Comparison of ENCODE assay signal across 31 mouse cellular contexts in genomic region chr8:105961536-105961935, GRCm38 (mm10). TPM values are rescaled to one million over a fixed set of nuclear protein-coding genes. Genes with fewer than 3 reads are reported as not detected.
A peak's percentile ranks its signal among the peaks of the same experiment; 100 is the strongest.
DNase-seq lines count a peak whose midpoint lies in the region; ATAC-seq and TF ChIP-seq lines count a peak whose summit lies in the region.
"Had no signal": no experiment of that assay in that cellular context is flagged by ENCODE, and none has a peak within 500 bp of the region (broad histone marks: within the 10 kb centered on the region; RNA-seq: fewer than 3 reads in every experiment).

No protein-coding gene starts in this region.

- H3K4me2 ChIP-seq in liver, embryonic 11.5 days: peak overlapping the region; percentile 44
- H3K4me2 ChIP-seq in liver, postnatal 0 days (ENCODE audit: low read depth, low read length): peak overlapping the region; percentile 54
- H3K4me2 ChIP-seq: embryonic facial prominence, embryonic 15.5 days; hindbrain, embryonic 12.5 days; midbrain, embryonic 15.5 days; neural tube, embryonic 13.5 days; stomach, embryonic 15.5 days had no signal

- H3K4me3 ChIP-seq in ES-Bruce4 (ENCODE audit: low read depth, low read length) (peak overlapping the region; percentile 54), MEL (ENCODE audit: control insufficient read depth in 1 of 2, insufficient read depth in 1 of 2, low read depth in 2 of 2, low read length in 2 of 2) (no peak overlapping the region)
- no peak overlapping the region; the same call in 1 of the 2 replicates for H3K4me3 ChIP-seq in liver, embryonic 11.5 days (ENCODE audit: low read depth, low read length)
- H3K4me3 ChIP-seq in liver, postnatal 0 days (ENCODE audit: low read depth, low read length): no peak overlapping the region
- H3K4me3 ChIP-seq in thymus, adult 2 months (ENCODE audit: control insufficient read depth, insufficient read depth, low read length): no peak overlapping the region
- H3K4me3 ChIP-seq: embryonic facial prominence, embryonic 15.5 days; forebrain, embryonic 10.5 days; hindbrain, embryonic 12.5 days; midbrain, embryonic 15.5 days; myocyte; neural tube, embryonic 13.5 days; stomach, embryonic 15.5 days had no signal

- TF ChIP-seq POLR2A in ES-Bruce4 (IDR thresholded peaks at IDR 0.05; ENCODE audit: insufficient read depth, low read length): no peak
- no peak for TF ChIP-seq POLR2A in MEL (IDR thresholded peaks at IDR 0.05; ENCODE audit: control insufficient read depth in 1 of 2, insufficient read depth in 1 of 2, low read depth in 1 of 2, low read length in 2 of 2, poor library complexity in 1 of 2)
- no peak for TF ChIP-seq POLR2A in thymus, adult 2 months (IDR thresholded peaks at IDR 0.05; ENCODE audit: control insufficient read depth, extremely low read depth, insufficient read depth, low read length, poor library complexity)

- DNase-seq in MEL (ENCODE audit: low read depth, low spot score): no peak
- no peak for DNase-seq in liver, embryonic 11.5 days (ENCODE audit: low spot score)
- no peak for DNase-seq in liver, postnatal 0 days
- DNase-seq in thymus, adult 2 months: no peak
- no peak for DNase-seq in kidney, postnatal 14 days
- no peak for DNase-seq in frontal cortex, adult 2 months (ENCODE audit: extremely low spot score in 1 of 2, low spot score in 1 of 2)
- DNase-seq: adrenal gland, adult 8-10 months; cerebellum, adult 2 months; cerebellum, postnatal 25 days; gastrocnemius, postnatal 14 days; kidney, adult 2 months; lung, adult 18-20 months; lung, postnatal 10 days; right cerebral cortex, adult 18-20 months; thymus, postnatal 36 days had no signal

- H3K9me3 ChIP-seq in ES-Bruce4 (replicated peaks; ENCODE audit: control insufficient read depth, insufficient read depth, low read length, poor library complexity, severe bottlenecking): no peaks in the 10 kb centered on the region
- no peaks in the 10 kb centered on the region for H3K9me3 ChIP-seq in MEL (replicated peaks; ENCODE audit: insufficient read depth, low read length)
- no peaks in the 10 kb centered on the region for H3K9me3 ChIP-seq in liver, embryonic 11.5 days (ENCODE audit: control insufficient read depth, low read length)
- no peaks in the 10 kb centered on the region for H3K9me3 ChIP-seq in liver, postnatal 0 days (ENCODE audit: low read length)
- H3K9me3 ChIP-seq: embryonic facial prominence, embryonic 15.5 days; forebrain, embryonic 10.5 days; hindbrain, embryonic 12.5 days; midbrain, embryonic 15.5 days; neural tube, embryonic 13.5 days; stomach, embryonic 15.5 days had no signal

- H3K36me3 ChIP-seq in ES-Bruce4 (ENCODE audit: control insufficient read depth, insufficient read depth, low read length, poor library complexity, severe bottlenecking) (peaks cover 17% of the 10 kb centered on the region), MEL (ENCODE audit: control insufficient read depth in 1 of 2, insufficient read depth in 2 of 2, low read length in 2 of 2) (peaks cover 4% of the 10 kb centered on the region in 2 experiments)
- H3K36me3 ChIP-seq in liver, embryonic 11.5 days (ENCODE audit: control insufficient read depth, insufficient read depth, low read length): peaks cover 19% of the 10 kb centered on the region
- no peaks in the 10 kb centered on the region; the same call in 1 of the 2 replicates for H3K36me3 ChIP-seq in liver, postnatal 0 days (replicated peaks; ENCODE audit: insufficient read depth, low read length)
- H3K36me3 ChIP-seq in thymus, adult 2 months (ENCODE audit: control insufficient read depth, insufficient read depth, low read length): no peaks in the 10 kb centered on the region
- H3K36me3 ChIP-seq: hindbrain, embryonic 12.5 days; midbrain, embryonic 15.5 days; neural tube, embryonic 13.5 days had no signal

- TF ChIP-seq CTCF in ES-Bruce4 (IDR thresholded peaks at IDR 0.05; ENCODE audit: low read depth, low read length) (no peak), MEL (IDR thresholded peaks at IDR 0.05 in 2 of 3, conservative IDR thresholded peaks at IDR 0.05 in 1 of 3; ENCODE audit: control insufficient read depth in 1 of 3, insufficient read depth in 1 of 3, low read depth in 2 of 3, low read length in 3 of 3, poor library complexity in 1 of 3, severe bottlenecking in 1 of 3) (no peak)
- TF ChIP-seq CTCF in liver, postnatal 0 days (IDR thresholded peaks at IDR 0.05; ENCODE audit: low read depth): no peak
- TF ChIP-seq CTCF in thymus, adult 2 months (IDR thresholded peaks at IDR 0.05; ENCODE audit: borderline replicate concordance, control insufficient read depth, extremely low read depth, insufficient read depth, low read length, poor library complexity): no peak

- peaks cover 10% of the 10 kb centered on the region for H3K4me1 ChIP-seq in ES-Bruce4 (ENCODE audit: control insufficient read depth, insufficient read depth, low read length)
- peaks cover 3 to 23% of the 10 kb centered on the region in 2 experiments; a peak in 3 of 4 replicates for H3K4me1 ChIP-seq in MEL (ENCODE audit: control insufficient read depth in 1 of 2, insufficient read depth in 2 of 2, low read length in 2 of 2)
- peaks cover 30% of the 10 kb centered on the region for H3K4me1 ChIP-seq in liver, embryonic 11.5 days (replicated peaks; ENCODE audit: control insufficient read depth, insufficient read depth, low read length)
- peaks cover 27% of the 10 kb centered on the region for H3K4me1 ChIP-seq in liver, postnatal 0 days (ENCODE audit: insufficient read depth)
- peaks cover 13% of the 10 kb centered on the region for H3K4me1 ChIP-seq in thymus, adult 2 months (replicated peaks; ENCODE audit: control insufficient read depth, insufficient read depth, low read length)

- H3K27ac ChIP-seq in ES-Bruce4 (ENCODE audit: insufficient read depth, low read length) (0 out of 2 replicates have a peak overlapping the region, but pooled peaks have one; percentile 1), MEL (ENCODE audit: control insufficient read depth, low read depth, low read length) (no peak overlapping the region)
- no peak overlapping the region for H3K27ac ChIP-seq in liver, embryonic 11.5 days (ENCODE audit: low read depth, low read length)
- H3K27ac ChIP-seq in liver, postnatal 0 days (ENCODE audit: low read depth): no peak overlapping the region
- H3K27ac ChIP-seq in thymus, adult 2 months (ENCODE audit: control insufficient read depth, insufficient read depth, low read length): no peak overlapping the region
- H3K27ac ChIP-seq: embryonic facial prominence, embryonic 15.5 days; forebrain, embryonic 10.5 days; hindbrain, embryonic 12.5 days; midbrain, embryonic 15.5 days; neural tube, embryonic 13.5 days; stomach, embryonic 15.5 days had no signal

- ATAC-seq in liver, embryonic 11.5 days (replicated peaks; ENCODE audit: low FRiP score): peak; percentile 33; the same call in 1 of the 2 replicates
- no peak for ATAC-seq in liver, postnatal 0 days
- ATAC-seq: forebrain, embryonic 16.5 days; midbrain, embryonic 15.5 days had no signal

- TF ChIP-seq RAD21 in MEL (IDR thresholded peaks at IDR 0.05; ENCODE audit: low read depth, low read length): no peak

- WGBS in liver, embryonic 11.5 days: 45% methylated on average over 10 of the region's 10 CpGs
- 60% methylated on average over 10 of the region's 10 CpGs for WGBS in liver, postnatal 0 days (ENCODE audit: insufficient replicate concordance)
- WGBS in thymus, adult 2 months: 93% methylated on average over 10 of the region's 10 CpGs

- peak overlapping the region; percentile 17; the same call in 1 of the 2 replicates for H3K9ac ChIP-seq in ES-Bruce4 (ENCODE audit: low read depth, poor library complexity, severe bottlenecking)
- H3K9ac ChIP-seq in MEL (ENCODE audit: control insufficient read depth, low read depth, low read length, poor library complexity, severe bottlenecking): no peak overlapping the region
- H3K9ac ChIP-seq in liver, embryonic 11.5 days (ENCODE audit: low read depth, low read length): no peak overlapping the region; the same call in 1 of the 2 replicates
- no peak overlapping the region for H3K9ac ChIP-seq in liver, postnatal 0 days (replicated peaks)
- H3K9ac ChIP-seq: embryonic facial prominence, embryonic 15.5 days; hindbrain, embryonic 12.5 days; midbrain, embryonic 15.5 days; neural tube, embryonic 13.5 days; stomach, embryonic 15.5 days had no signal

- H3K27me3 ChIP-seq in ES-Bruce4 (ENCODE audit: control insufficient read depth, insufficient read depth, low read length, poor library complexity, severe bottlenecking): no peaks in the 10 kb centered on the region
- no peaks in the 10 kb centered on the region for H3K27me3 ChIP-seq in MEL (ENCODE audit: control insufficient read depth in 1 of 2, insufficient read depth in 2 of 2, low read length in 2 of 2)
- no peaks in the 10 kb centered on the region for H3K27me3 ChIP-seq in liver, embryonic 11.5 days (replicated peaks; ENCODE audit: control insufficient read depth, insufficient read depth, low read length)
- no peaks in the 10 kb centered on the region for H3K27me3 ChIP-seq in liver, postnatal 0 days (ENCODE audit: insufficient read depth, low read length)
- no peaks in the 10 kb centered on the region for H3K27me3 ChIP-seq in thymus, adult 2 months (ENCODE audit: control insufficient read depth, insufficient read depth, low read length)
- H3K27me3 ChIP-seq: embryonic facial prominence, embryonic 15.5 days; stomach, embryonic 15.5 days had no signal

- H3K79me2 ChIP-seq in MEL (ENCODE audit: control insufficient read depth, insufficient read depth, low read length, poor library complexity): peaks cover 20% of the 10 kb centered on the region

- TF ChIP-seq EP300 in ES-Bruce4 (IDR thresholded peaks at IDR 0.05; ENCODE audit: insufficient read depth, low read depth, low read length) (no peak), MEL (IDR thresholded peaks at IDR 0.05; ENCODE audit: low read depth in 1 of 2, low read length in 2 of 2) (peak in 1 of 2 experiments; percentile 43; a peak in 1 of 4 replicates)
- TF ChIP-seq EP300 in liver, postnatal 0 days (IDR thresholded peaks at IDR 0.05; ENCODE audit: low read depth): peak; percentile 63; the same call in 1 of the 2 replicates

RNA-seq across cellular contexts. Expression of gene Slc12a4, which starts 4.4 kb away (rescaled TPM):
- polyA plus RNA-seq in ES-Bruce4 (2011; ENCODE audit: insufficient read depth, insufficient read length, low read depth, missing spikeins) (57.1 and 65.1 TPM in 2 replicates), MEL (2012; ENCODE audit: insufficient read depth in 1 of 2, insufficient read length in 2 of 2, low read depth in 1 of 2, low replicate concordance in 2 of 2, missing spikeins in 1 of 2) (10 to 100 TPM in 1 of 2 experiments, not detected in 1; 32.3 TPM)
- 22.2 and 25.6 TPM in 2 replicates for total RNA-seq in MEL (2012; rRNA removed)
- 25.6 and 25.8 TPM in 2 replicates for polyA plus RNA-seq in liver, embryonic 11.5 days (2014; fragmentation: Nextera tagmentation; extraction: Ambion mirVana)
- polyA plus RNA-seq in liver, postnatal 0 days (2015; fragmentation: Nextera tagmentation; extraction: Ambion mirVana): 5.1 and 5.2 TPM in 2 replicates
- polyA plus RNA-seq in thymus, adult 2 months (2012; rRNA removed): 69.3 TPM in 2 replicates
- polyA plus RNA-seq in frontal cortex, adult 2 months (2012; rRNA removed): 24.9 and 28.3 TPM in 2 replicates

RNA-seq across cellular contexts. Expression of gene Dpep3, which starts 17.7 kb away (rescaled TPM):
- polyA plus RNA-seq in ES-Bruce4 (2011; ENCODE audit: insufficient read depth, insufficient read length, low read depth, missing spikeins) (0.47 and 0.48 TPM in 2 replicates), MEL (2012; ENCODE audit: insufficient read depth in 1 of 2, insufficient read length in 2 of 2, low read depth in 1 of 2, low replicate concordance in 2 of 2, missing spikeins in 1 of 2) (under 1 TPM in 1 of 2 experiments, not detected in 1; 0.11 TPM)
- not detected in 2 replicates for total RNA-seq in MEL (2012; rRNA removed)
- polyA plus RNA-seq in liver, embryonic 11.5 days (2014; fragmentation: Nextera tagmentation; extraction: Ambion mirVana): not detected in 2 replicates
- polyA plus RNA-seq in liver, postnatal 0 days (2015; fragmentation: Nextera tagmentation; extraction: Ambion mirVana): not detected in 2 replicates
- 0.09 TPM in 1 of 2 replicates, not detected in the other for polyA plus RNA-seq in thymus, adult 2 months (2012; rRNA removed)
- polyA plus RNA-seq in frontal cortex, adult 2 months (2012; rRNA removed): not detected in 2 replicates
- total RNA-seq: adrenal gland, adult 8-10 months; gastrocnemius, postnatal 14 days; heart, adult 18-20 months; heart, postnatal 25 days; layer of hippocampus, adult 18-20 months; layer of hippocampus, postnatal 14 days had no signal
- polyA plus RNA-seq: C2C12; cerebellum, adult 2 months; embryonic facial prominence, embryonic 15.5 days; forebrain, embryonic 10.5 days; forebrain, embryonic 16.5 days; heart, embryonic 14.5 days; hindbrain, embryonic 12.5 days; limb, embryonic 11.5 days; midbrain, embryonic 15.5 days; myocyte; neural tube, embryonic 13.5 days; stomach, embryonic 15.5 days had no signal

RNA-seq across cellular contexts. Expression of gene Lcat, which starts 18.4 kb away (rescaled TPM):
- 2.8 and 3.2 TPM in 2 replicates for polyA plus RNA-seq in ES-Bruce4 (2011; ENCODE audit: insufficient read depth, insufficient read length, low read depth, missing spikeins)
- total RNA-seq in MEL (2012; rRNA removed): 0.78 and 1.1 TPM in 2 replicates
- polyA plus RNA-seq in MEL (2012; ENCODE audit: insufficient read depth in 1 of 2, insufficient read length in 2 of 2, low read depth in 1 of 2, low replicate concordance in 2 of 2, missing spikeins in 1 of 2): 1 to 10 TPM in 1 of 2 experiments, not detected in 1; 2.5 TPM
- 32.1 and 32.7 TPM in 2 replicates for polyA plus RNA-seq in liver, embryonic 11.5 days (2014; fragmentation: Nextera tagmentation; extraction: Ambion mirVana)
- 322 and 346 TPM in 2 replicates for polyA plus RNA-seq in liver, postnatal 0 days (2015; fragmentation: Nextera tagmentation; extraction: Ambion mirVana)
- 5.3 and 6.0 TPM in 2 replicates for polyA plus RNA-seq in thymus, adult 2 months (2012; rRNA removed)
- 75.1 and 75.6 TPM in 2 replicates for polyA plus RNA-seq in frontal cortex, adult 2 months (2012; rRNA removed)

RNA-seq across cellular contexts. Expression of gene Psmb10, which starts 23.3 kb away (rescaled TPM):
- polyA plus RNA-seq in ES-Bruce4 (2011; ENCODE audit: insufficient read depth, insufficient read length, low read depth, missing spikeins) (46.1 and 53.1 TPM in 2 replicates), MEL (2012; ENCODE audit: insufficient read depth in 1 of 2, insufficient read length in 2 of 2, low read depth in 1 of 2, low replicate concordance in 2 of 2, missing spikeins in 1 of 2) (100 to 1,000 TPM in 1 of 2 experiments, not detected in 1; 193 TPM)
- 228 and 275 TPM in 2 replicates for total RNA-seq in MEL (2012; rRNA removed)
- polyA plus RNA-seq in liver, embryonic 11.5 days (2014; fragmentation: Nextera tagmentation; extraction: Ambion mirVana): 142 and 160 TPM in 2 replicates
- 57.1 and 62.0 TPM in 2 replicates for polyA plus RNA-seq in liver, postnatal 0 days (2015; fragmentation: Nextera tagmentation; extraction: Ambion mirVana)
- 375 and 484 TPM in 2 replicates for polyA plus RNA-seq in thymus, adult 2 months (2012; rRNA removed)
- polyA plus RNA-seq in frontal cortex, adult 2 months (2012; rRNA removed): 115 and 125 TPM in 2 replicates

RNA-seq across cellular contexts. Expression of gene Ctrl, which starts 27.9 kb away (rescaled TPM):
- polyA plus RNA-seq in ES-Bruce4 (2011; ENCODE audit: insufficient read depth, insufficient read length, low read depth, missing spikeins): 0.78 and 1.7 TPM in 2 replicates
- 0.69 and 1.5 TPM in 2 replicates for total RNA-seq in MEL (2012; rRNA removed)
- polyA plus RNA-seq in MEL (2012; ENCODE audit: insufficient read depth in 1 of 2, insufficient read length in 2 of 2, low read depth in 1 of 2, low replicate concordance in 2 of 2, missing spikeins in 1 of 2): 1 to 10 TPM in 1 of 2 experiments, not detected in 1; 3.0 TPM
- polyA plus RNA-seq in liver, embryonic 11.5 days (2014; fragmentation: Nextera tagmentation; extraction: Ambion mirVana): 1.9 and 3.0 TPM in 2 replicates
- polyA plus RNA-seq in liver, postnatal 0 days (2015; fragmentation: Nextera tagmentation; extraction: Ambion mirVana): 0.16 and 0.31 TPM in 2 replicates
- polyA plus RNA-seq in thymus, adult 2 months (2012; rRNA removed): 6.9 and 8.4 TPM in 2 replicates
- polyA plus RNA-seq in frontal cortex, adult 2 months (2012; rRNA removed): 4.5 and 4.9 TPM in 2 replicates
- total RNA-seq: gastrocnemius, postnatal 14 days; heart, adult 18-20 months had no signal
